Mouse (Mus musculus) left cerebral cortex, adult 2 months (tissue): ENCODE data around the gene Stkld1. TPM values are rescaled to one million over a fixed set of nuclear protein-coding genes. Genes with fewer than 3 reads are reported as not detected.

Experiments
- DNase-seq, 2 experiments: peaks; one replicate each; pipeline ENCODE4 v3.0.0; 2021 to 2022; ENCODE audit warnings: low spot score in 2 of 2, mixed read lengths in 1 of 2; ENCODE audit errors: extremely low spot score in 1 of 2
- H3K27ac ChIP-seq: fragments of 200-600 bp; 2 replicates; pipeline ENCODE4 v1.8.1; 2022
- H3K4me3 ChIP-seq: fragments of 200-600 bp; 2 replicates; pipeline ENCODE4 v1.8.1; 2022
- CTCF ChIP-seq: fragments of 200-600 bp; IDR thresholded peaks from 2 replicates; pipeline ENCODE4 v1.8.1; 2022; ENCODE audit warnings: antibody characterized with exemption, mild to moderate bottlenecking, moderate library complexity
- intact Hi-C: fragments of 180-260 bp; cut with DNase I; formaldehyde crosslinking; loops from one replicate; pipeline ENCODE4 v1.15.1; 2025
- total RNA-seq, 2 experiments: library from RNA; stranded (reverse); gene quantifications; 2 replicates each; pipeline ENCODE4 v1.2.3; 2021

Gene Stkld1
- total RNA-seq, 2 experiments from 2014 or later = 0.37 TPM; not detected in 1

DNA sequence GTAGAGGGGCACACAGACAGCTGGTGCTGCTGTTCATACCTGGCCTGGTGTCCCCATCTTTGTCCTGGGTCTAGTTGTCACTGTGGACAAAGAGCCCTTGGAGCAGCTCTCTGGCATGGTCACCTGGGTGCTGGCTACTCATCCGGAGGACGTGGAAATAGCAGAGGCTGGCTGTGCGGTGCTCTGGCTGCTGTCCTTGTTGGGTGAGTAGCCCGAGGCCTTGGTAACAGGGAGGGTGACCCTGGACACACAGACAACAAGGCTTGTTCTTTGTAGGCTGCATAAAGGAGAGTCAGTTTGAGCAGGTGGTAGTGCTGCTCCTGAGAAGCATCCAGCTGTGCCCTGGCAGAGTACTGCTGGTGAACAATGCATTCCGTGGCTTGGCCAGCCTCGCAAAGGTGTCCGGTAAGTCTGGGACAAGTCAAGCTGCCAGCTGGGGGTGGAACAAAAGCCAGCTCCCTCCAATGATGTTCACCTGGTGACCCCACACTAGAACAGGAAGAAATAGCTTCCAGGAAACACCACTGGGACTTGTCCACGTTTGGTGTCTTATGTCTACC is 17.6 kb downstream of the Stkld1 start:
- DNase-seq = no peak
- no peak for TF ChIP-seq CTCF
- Histone ChIP-seq H3K4me3 (no peak overlapping the region), H3K27ac (no peak overlapping the region)
- intact Hi-C loops = no loop called here

DNA sequence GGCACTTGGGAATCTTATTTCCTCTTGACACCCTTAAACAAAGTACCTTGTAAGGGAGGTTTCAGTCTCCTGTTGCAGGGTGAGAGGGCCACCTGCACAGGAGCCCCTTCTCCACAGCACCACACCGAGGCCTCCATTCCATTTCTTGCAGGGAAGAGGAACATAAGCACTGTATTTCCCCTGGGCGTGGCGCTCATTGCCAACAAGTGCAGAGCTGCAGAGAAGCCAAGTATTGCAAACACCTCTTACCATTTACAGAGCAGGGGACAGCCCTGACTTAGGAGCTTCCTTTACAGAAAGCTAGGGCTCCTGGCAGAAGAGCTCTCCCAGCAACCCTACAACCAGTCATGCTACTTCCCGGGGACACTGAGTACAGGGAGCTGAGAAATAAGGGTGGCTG is 18.3 kb downstream of the Stkld1 start:
- Histone ChIP-seq H3K4me3 (no peak overlapping the region), H3K27ac (no peak overlapping the region)
- no peak for TF ChIP-seq CTCF
- intact Hi-C loops = no loop called here
- no peak for DNase-seq

GRCm38 (mm10) chr2:26952866-26953265 is 19.0 kb downstream of the Stkld1 start:
- H3K4me3 ChIP-seq = no peak overlapping the region
- TF ChIP-seq CTCF = no peak
- DNase-seq = no peak
- H3K27ac ChIP-seq = no peak overlapping the region
- intact Hi-C loops = no loop called here

- no peak overlapping the region for H3K27ac ChIP-seq
- no peak for DNase-seq
- no peak overlapping the region for H3K4me3 ChIP-seq
- intact Hi-C loops = no loop called here
- TF ChIP-seq CTCF = no peak
Measured at GRCm38 (mm10) chr2:26954735-26955395, 21.0 kb downstream of the Stkld1 start.

DNA sequence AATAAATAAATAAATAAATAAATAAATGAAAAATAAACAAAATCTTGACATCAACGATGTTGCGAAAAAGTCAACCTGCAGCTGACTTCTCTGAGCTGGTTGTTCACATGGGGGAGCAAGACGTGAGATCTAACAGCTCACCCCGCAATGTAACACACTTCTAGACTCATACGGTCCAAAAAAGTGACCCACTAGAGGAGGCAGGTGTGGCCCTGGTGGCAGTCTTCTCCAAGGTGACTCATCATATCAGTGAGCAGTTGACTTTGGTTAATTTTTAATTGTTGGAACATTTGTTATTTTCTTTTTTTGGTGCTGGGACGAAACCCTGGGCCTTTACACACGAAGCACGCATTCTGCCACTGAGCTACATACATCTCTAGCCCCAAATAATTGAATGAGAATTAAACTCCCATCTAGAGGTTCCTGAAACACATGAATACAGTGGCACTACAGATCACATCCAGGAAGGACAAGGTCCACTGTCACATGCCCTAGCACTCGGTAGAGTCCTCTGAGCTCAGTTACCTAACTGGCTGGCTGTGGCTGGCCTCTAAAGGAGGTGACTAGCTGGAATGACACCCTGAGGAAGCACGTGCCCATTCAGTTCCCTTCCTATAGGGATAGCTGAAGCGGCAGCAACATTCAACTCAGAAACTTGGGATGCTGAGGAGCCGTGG is 23.1 kb downstream of the Stkld1 start:
- DNase-seq = no peak
- intact Hi-C loops = no loop called here
- H3K27ac ChIP-seq = no peak overlapping the region
- no peak for TF ChIP-seq CTCF
- no peak overlapping the region for H3K4me3 ChIP-seq

DNA sequence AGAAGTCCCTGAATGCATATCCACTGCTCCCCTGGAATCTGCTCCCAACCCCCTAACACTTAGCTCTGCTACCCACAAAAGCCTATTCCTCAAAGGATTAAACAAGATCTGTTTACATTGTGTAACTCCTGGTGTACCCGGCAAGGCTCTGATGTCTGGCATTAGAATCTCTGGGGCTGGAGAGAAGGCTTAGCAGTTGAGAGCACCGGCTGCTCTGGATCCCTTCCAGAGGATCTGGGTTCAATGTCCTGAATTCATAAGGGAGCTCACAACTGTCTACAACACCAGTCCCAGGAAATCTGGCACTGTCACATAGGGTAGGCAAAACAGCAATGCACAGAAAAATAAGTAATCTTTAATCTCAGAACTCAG is 23.6 kb downstream of the Stkld1 start:
- DNase-seq = no peak
- TF ChIP-seq CTCF = no peak
- H3K4me3 ChIP-seq = no peak overlapping the region
- intact Hi-C loops = no loop called here
- no peak overlapping the region for H3K27ac ChIP-seq

DNA sequence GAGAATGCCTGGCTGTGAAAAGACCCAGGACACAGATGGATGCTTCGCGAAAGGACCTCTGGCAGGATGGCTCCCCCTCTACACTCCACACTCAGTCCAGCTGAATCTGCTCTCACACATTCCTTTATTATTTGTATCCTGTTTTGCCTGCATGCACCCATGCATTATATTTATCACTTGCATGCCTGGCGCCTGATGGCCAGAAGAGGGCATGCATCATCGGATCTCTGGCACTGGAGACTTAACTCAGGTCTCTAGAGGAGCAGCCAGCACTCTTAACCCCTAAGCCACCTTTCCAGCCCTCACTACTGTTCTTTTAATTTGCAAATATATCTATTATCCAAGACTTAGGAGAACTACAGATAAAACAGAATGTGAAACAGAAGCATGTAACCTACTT is 26.9 kb downstream of the Stkld1 start:
- TF ChIP-seq CTCF = peak; percentile 33; the same call in 1 of the 2 replicates
- intact Hi-C loops = no loop called here
- no peak for DNase-seq

DNA sequence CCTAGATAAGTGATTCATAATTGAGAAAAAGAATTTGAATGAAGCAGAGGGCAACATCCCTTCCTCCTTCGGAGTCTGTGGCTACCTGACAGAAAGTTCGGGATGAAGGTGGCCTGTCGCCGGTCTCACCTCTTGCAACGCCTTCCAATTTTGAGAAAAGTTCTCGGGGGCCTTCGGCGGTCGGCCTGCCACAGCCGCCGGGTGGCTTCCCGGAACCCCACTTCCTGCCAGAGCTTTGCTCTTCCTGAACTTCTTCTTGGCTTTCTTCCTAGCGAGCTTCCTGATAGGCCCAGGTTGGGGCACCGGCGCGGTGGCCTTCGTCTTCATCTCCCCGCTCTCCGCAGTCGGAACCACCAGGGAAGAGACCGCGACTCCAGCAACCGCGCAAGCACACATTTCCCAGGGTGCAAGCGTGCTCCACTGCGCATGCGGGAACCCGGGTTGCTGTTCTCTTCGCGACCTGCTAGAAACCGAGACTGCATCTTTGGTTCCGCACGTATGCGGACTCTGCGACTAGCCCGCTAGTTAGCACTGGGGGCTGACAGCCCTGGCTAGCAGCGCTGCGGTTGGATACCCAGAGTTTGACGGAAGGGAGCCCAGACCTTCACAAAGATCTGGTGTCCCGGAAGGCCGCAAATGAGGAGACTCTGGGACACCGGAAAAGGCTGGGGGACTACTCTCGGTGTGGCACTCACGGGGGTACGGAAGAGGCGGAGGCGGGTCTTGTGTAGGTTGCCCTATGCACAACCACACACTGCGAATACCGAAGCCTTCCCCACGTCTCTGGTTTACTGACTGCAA is 30.3 kb downstream of the Stkld1 start, which contains the start of gene Rexo4:
Rexo4 (minus strand) TSS at position 464 of the 801 bp plus-strand sequence.
- peak within 1 kb of the TSS; percentile 98 for H3K27ac ChIP-seq
- intact Hi-C loops = loop anchor here (1.0 to 2.0 kb wide), 3 partner anchors 29 to 62 kb away; partner anchors contain the start of genes Cacfd1, Stkld1 and Surf6
- no peak for TF ChIP-seq CTCF
- peak; percentile 92 to 93 for DNase-seq
- H3K4me3 ChIP-seq = peak within 1 kb of the TSS; percentile 84

More for the DNA sequence above, 26.9 kb downstream of the Stkld1 start:
- no peak overlapping the region for H3K27ac ChIP-seq
- H3K4me3 ChIP-seq = no peak overlapping the region

GRCm38 (mm10) chr2:26964724-26965370 is 31.0 kb downstream of the Stkld1 start:
- peak overlapping the region; percentile 84 for H3K4me3 ChIP-seq
- TF ChIP-seq CTCF = no peak
- peak overlapping the region; percentile 98 for H3K27ac ChIP-seq
- intact Hi-C loops = loop anchor here (1.0 kb wide), 2 partner anchors 44 to 63 kb away; partner anchors contain the start of genes Cacfd1 and Surf6
- DNase-seq = no peak

GRCm38 (mm10) chr2:26967262-26967661 is 33.4 kb downstream of the Stkld1 start:
- DNase-seq = no peak
- intact Hi-C loops = no loop called here
- H3K27ac ChIP-seq = no peak overlapping the region
- no peak overlapping the region for H3K4me3 ChIP-seq
- peak; percentile 5 for TF ChIP-seq CTCF

DNA sequence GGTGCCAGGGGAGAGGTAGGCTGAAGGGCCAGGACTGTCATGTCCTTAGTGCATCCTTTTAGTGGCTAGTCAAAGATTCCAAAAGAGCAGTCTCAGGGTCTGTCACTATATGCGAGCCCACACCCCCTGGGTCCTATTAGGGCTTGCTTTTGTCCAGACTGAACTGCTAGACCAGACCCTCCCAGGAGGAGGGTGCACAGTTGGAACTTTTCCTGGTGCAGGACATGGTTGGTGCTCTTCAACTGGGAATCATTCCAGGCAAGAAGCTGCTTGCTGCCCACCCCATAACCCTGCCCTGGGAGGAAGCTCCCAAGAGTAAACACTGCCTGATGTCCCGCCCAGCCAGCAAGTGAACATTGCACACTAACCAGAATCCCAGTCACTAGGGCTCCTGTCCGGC is 39.3 kb downstream of the Stkld1 start, which contains the start of gene Adamts13:
Adamts13 (plus strand) TSS at position 301 of the 400 bp plus-strand sequence.
- Histone ChIP-seq H3K27ac (no peak within 1 kb of the TSS), H3K4me3 (no peak within 1 kb of the TSS)
- DNase-seq = no peak
- no peak for TF ChIP-seq CTCF
- intact Hi-C loops = no loop called here
